Mouse (Mus musculus): ENCODE results near the gene Adgrg6.

The Adgrg6 gene

DNA sequence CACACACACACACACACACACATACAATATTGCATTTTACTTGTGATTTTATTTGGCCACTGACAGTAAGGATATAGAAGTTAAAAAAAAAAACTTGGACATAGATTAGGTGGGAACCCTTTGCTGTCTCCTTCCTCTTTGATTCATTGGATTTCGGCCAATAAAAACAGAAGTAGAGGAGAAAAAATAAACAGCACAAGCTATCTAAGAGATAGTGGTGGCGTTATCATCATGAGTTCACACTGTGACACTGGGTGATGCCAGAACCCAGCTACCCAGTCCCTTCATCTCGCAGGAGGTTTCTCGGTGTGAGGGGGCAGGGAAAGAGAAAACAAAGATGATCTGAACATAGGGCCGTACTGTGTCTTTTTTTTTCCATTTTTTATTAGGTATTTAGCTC, 62.2 kb downstream of the Adgrg6 start:
- DNase-seq, result no peak

DNA sequence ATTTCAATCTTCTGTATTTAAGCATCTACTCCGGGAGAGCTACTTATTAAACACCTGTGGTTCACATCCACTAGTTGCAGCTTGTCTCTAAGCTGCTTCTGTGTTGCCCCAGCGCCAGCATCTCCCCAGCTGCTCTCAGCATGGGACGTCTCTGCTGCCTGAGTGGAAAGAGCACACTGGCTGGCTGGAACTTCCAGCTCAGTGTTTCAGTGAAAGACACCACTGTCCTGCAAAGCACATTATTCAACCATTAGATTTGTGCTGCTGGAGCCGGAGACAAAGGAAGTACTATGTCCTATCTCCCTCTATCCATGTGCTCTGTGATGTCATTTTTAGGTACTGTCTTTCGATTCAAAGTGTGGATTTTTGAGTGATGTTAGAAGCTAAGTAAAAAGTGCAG, 63.0 kb downstream of the Adgrg6 start:
- peak; percentile 12 for DNase-seq

DNA sequence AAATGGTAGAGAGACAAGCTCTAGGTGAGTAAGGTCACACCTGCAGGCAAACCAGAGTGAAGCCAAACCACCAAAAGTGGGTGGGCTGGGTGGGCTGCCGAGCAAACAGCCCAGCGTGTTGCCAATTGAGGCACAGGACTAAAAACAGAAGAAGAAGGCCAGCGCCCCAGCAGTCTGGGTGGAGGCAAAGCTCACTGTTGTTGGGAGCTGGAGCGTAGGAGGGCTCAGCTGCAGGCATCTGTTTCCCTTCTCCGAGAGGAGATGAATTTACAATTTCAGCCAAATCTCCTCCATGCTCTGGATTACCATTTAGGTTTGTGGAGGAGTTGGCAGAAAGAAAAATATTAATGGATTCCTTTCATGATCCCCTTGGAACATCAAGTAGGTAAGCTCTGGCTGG, 64.5 kb downstream of the Adgrg6 start:
- peak; percentile 8 for DNase-seq

DNA sequence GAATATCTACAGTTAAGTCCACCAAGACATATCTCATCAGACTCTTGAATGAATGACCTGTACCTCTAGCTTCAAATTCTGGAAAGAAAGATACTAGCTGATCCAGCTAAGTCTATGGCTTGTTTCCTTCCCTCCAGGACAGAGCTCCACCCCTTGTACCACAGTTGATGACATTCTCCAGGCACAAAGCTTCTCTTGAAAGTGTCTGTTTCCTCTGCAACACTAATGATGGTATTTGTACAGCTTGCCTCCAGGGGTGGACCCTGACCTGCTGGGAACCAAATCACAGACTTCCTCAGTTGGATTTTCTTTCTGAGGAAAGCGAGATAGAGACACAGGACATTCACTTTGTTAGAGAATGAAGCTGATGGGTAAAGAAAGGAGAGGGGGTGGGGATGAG, 69.1 kb downstream of the Adgrg6 start:
- no peak for DNase-seq

DNA sequence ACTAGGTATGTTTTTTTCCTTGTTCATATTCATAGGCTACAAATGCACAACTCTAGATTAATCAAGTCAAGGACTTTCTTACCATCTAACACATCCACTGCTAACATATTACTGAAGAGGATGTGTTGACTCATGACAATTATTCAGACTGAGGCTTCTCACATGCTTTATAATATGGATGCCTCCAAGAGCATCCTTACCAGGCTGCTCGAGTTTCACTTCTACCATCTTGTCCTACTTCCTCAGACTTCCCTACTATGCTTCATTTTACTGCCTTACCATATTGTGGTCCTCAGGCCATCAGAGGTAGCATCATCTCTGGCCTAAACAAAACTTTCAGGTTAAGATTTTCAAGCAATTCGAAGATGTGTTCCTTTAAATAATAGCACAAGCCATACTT, 69.8 kb downstream of the Adgrg6 start:
- no peak for DNase-seq

DNA sequence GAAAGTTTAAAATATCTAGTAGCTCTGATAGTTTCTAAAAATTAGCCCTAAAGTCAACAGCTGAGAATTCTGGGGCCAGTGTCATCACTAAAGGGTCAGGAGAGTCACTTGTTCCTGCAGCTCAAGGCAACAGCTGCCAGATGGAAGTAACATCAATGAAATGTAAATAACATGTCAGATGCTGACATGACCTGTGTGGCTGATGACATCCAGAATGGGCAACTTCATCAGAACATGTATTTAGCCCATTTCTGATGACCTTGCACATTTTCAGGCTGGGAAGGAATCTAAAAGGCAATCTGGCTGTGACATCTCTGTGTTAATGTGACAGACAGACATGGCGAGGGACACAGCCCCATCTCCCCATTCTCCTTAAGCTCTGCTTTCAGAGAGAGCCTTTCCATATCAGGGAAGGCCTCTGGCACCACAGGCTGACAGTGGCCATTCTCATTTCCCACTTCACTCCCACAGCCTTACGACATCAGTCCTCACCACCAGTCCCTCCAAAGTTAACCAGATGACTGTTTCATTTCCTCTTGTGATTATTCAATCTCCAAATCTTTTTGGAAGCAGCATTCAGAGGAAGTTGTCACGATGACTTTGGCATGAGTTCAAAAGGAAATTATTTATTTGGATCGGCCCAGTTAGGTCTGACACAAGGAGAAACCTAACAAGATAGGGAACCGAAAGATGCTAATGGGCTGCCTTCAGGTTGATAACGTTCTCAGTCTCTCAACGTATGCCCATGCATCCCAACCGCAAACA, 70.7 kb downstream of the Adgrg6 start:
- DNase-seq, result no peak

DNA sequence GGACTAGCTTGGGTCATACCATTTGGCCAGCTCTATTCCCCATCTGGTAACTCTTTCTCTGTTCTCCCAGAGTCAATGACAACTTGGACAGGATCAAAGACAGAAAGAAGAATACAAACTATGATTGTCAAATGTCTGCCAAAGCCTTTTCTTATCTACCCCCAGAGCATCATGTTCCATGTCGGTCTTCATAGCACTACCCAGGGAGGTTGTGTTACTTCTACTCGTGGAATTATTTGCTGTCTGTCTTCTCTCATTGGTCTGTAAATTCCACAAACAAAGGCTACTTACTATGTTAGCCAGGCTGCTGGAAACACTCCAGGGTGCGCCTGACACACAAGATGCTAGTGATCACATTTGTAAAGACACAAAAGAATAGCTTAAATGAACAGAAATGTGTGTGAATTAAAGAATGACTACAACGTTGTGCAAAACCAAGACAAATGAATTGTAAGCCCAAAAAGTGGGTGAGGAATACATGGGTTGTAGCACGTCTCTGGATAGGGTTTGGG, 74.4 kb downstream of the Adgrg6 start:
- no peak for DNase-seq

DNA sequence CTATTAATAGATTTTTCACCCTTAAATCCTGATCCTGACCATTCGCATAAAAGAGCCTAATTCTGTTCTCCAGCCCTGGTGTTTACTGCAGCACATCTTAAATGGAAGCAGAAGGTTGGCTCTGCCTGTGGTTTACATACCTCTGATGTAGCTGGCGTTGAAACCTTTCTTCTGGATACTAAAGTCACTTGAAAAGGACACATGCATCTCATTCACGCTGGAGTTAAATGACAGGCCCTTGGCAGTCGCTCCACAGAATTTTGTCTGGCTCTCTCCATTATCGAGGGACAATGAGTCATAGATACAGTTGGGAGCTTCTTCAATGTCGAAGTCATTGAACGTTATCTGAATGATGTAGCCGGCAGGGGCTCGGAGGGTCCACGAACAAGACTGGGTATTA, 76.8 kb downstream of the Adgrg6 start:
- no peak for DNase-seq

DNA sequence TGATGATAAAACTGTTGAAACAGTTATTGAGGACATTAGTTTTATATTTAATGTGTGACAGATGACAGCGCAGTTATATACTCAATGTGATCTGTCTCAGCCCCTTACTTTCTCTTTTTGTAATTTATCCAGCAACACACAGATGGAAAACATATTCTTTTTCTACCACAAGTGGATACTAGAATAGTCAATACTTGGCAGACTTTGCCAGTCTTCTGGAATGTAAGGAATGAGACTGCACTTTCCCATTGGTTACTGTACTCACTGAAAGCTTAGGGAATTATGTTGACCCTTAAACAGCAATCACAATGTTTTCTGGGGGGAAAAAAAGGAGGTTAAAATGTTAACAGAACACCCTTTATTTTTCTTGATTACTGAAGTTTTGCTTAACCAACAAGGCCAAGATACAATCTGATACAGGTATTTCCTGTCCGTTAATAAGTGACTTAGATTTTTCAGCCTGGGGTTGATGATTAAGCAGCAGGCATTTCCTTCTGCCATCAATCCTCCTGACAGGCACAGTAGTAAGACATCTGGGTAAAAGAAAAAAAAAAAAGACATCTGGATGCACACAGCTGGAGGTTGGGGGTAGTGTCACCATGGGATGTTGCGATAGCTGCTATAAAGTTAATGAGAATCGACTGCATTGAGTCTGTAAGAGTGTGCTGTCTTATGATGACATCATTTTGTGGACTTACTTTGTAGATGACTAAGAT, 81.5 kb downstream of the Adgrg6 start:
- DNase-seq, result no peak

DNA sequence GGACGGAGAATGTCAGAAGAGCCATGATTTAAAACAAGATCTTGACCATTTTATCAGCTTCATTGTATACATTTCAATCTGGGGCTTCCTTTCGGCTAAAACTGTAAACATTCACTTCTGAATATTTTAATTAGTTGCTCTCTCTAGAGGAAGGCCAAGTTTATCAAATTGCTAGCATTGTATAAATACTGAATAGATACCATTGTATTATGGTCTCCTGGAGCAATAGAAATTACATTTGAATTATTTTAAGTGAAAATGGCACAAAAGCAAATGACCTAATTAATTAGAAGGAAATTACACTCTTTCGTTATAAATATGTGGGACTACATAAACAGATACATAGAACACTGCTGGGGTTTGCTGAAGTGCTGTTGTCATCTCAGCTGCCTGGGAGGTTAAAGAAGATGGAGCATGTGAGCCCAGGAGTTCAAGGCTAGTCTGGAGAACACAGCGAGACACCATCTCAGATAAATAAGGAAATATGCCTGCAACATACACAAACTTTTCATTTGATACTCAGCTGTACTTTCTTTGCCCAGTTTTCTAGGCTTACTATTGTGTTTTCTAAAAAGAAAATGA, 84.4 kb downstream of the Adgrg6 start:
- DNase-seq, result no peak

DNA sequence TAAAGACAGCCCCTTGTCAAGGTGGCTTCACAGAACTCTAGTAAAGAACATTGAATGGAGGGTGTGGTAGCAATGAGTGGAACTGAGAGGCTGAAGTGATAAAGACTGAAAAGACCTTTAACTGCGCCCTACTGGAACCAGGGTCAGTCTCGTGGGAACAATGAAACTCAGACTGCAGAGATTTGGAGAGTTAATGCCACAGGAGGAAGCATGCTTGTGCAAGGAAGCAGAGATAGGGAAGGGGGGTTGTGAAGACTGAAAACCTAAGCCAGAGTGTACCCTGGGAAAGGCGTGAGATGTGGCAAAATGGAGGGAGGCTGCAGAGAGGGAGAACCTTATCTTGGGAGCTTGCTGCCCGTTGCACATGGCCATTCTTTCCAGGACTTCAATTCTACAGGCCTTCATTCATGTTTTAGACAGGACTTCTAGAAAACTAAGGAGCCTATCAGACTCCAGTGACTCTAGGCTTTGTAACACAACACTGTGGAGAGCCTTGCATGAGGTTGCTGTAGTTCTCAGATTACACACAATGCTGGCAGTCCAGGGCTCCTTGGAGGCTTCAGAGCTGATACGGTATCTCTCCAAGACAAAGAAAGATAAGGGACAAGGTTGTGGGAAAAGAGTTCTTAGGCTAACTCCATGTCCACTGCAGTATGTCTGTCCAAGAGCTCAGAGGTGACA, 85.1 kb downstream of the Adgrg6 start:
- no peak for DNase-seq

DNA sequence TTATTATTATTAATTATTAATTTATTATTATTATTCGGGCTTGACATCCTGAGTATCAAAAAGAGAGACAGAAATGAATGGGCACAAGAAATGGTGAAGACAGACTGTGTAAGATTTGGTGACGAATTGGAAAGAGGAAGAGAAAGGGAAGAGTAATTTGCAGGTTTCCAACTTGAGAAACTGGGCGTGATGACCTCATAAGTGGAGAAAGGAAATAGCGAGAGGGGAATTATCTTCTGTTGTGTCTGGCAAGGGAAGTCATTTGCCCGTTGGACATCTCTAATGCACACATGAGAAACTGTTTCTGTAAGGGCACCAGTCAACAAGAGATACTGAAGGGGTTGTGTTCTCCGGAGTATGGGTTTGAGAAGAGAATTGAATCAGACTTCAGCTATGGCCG, 85.6 kb downstream of the Adgrg6 start:
- DNase-seq, result no peak

DNA sequence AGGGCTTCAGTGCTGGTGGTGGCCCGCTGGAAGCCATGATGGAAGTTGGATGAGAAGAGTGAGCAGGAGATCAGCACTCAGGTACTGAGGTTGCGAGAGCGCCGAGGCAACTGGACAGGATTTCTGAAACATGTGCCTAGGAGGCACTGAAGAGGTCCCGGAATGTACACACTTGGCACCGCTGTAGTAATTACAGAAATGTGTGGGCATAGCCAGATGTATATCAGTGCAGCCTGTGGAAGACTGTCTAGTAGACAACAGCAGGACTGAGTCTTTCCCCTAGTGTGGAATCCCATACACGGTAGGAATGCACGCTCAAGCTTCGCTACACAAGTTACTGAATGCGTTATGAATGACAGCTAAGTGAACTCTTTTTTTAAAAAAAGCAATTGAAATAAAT, 86.1 kb downstream of the Adgrg6 start:
- no peak for DNase-seq

DNA sequence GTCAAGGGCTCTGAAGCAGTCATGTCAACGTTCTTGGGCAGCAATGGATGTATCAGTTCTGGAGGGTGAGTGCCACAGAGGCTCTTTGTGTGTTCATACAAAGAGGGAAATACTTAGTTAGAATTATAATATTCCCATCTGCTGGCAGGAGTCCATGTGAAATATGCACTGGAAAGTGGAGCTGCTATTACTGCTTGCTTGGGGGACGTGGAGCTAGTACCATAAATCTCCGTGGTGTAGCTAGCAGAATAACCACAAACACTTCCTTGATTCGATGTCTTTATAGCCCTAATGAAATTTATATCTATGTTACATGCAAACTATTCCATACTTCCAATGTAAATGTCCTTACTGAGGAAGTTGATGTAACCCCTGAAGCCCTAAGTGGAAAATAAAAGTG, 91.0 kb downstream of the Adgrg6 start:
- no peak for DNase-seq

DNA sequence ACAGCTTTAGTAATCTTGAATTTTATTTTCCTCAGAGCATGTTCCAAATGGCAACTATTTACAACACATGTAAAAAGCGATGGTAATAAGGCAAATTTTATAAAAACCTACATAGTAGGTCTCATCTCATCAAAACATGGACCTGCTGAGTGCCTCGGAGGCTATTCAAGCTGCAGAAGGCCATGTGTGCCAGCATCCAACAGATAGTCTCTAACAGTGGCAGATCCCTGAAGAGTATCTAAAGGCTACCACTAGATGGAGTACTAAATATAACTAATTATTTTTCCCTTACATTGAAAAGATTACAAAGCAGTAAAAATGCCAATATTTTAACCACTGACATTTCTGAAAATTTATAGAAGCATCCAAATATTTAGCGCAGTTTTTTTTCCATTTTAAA, 93.6 kb downstream of the Adgrg6 start:
- DNase-seq, result peak; percentile 5

DNA sequence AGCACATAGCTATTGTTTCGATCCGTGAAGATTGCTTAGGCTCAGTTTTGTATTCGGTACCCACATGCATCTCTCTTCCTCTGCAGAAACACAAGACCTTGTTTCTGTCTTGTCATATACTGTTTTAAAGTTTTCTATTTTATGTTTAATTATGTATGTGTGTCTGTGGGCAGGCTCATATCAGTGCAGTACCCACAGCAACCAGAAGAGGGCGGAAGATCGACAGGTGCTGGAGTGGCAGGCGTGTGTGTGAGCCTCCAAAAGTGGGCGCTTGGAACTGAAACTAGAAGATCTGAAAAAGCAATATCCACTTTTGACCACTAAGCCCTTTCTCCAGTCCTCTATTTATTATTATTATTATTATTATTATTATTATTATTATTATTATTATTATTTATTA, 95.4 kb downstream of the Adgrg6 start:
- DNase-seq, result peak; percentile 7

DNA sequence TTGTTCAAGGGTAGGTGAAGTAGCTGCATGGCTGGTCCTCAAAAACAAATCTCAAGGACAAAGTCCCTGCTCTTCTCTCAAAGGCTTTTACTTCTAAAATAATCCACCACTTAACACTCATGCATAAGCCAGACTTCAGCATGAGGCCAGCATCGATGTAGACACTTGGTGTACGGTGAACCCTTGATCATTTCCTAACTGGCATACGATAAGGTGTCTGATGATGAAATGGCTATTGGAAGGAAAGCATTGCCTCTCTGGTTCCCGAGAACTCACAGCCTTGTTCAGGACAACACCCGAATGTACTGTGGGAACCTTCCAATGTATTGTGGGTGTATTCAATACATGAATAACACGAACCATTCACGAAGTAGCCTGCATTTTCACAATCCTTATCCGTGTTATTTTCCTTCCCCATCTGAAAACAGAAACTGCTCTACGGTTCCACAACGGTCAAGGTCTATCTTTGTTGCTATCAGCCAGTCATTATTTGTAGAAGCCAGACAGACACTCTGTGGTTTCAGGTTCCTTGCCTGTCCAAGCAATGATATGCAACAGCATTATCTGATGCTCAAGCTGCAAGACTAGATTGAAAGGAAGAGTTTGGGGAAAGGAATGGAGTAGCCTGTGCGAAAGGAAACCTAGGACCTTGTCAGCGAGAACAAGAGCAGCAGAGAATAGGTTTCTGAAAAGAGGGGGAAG, 99.7 kb downstream of the Adgrg6 start:
- DNase-seq, result no peak

DNA sequence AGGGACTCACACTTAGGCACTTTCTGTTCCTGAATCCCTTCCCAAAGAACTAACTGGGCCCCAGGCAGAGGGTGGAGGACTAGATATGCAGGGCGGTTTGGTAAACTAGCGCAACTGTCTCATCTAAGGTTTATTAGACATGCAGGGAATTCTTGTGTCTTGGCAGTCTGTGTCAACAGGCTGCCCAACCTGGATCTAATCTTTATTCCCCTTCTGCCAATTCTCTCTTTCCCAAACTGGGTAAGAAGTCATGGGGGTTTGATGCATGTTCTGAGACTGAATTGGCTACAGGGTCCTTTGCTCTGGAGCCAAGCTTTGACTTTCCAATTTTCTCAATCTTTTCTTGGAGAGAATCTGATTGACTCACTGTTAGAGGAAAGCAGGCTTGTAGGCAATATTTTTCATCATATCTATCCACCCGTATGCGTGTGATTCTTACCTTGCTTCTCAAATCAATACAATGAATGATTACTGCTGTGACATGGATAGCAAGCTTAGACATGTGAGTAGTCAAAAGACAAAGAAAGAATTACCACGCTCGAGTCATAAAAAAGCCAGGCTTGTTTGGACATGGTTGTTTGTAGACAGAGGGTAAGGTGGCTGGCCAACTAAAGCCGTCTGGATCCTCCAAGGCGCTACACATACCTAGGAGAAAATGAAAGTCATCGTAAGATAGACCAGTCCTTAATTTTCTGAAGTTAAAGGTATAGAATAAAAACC, 104.4 kb downstream of the Adgrg6 start:
- no peak for DNase-seq

DNA sequence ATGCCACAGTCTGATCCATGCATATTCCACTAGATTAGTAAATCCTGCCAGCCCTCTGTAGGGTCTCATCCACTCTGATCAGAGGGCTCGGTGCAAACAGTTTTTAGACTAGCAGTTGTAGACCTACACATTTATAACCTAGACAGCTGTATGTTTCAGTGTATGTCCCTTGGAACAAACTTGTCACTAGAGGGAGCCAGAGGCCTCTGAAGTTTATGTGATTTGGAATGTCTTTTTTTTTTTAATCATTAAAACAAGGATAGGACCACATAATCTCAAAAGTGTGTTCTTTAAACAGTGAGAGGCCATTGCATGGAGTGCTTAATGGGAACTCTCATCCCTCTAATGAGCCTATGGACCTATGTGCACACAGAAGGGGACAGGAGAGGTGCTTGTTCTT, 141.4 kb downstream of the Adgrg6 start:
- DNase-seq, result peak; percentile 31

DNA sequence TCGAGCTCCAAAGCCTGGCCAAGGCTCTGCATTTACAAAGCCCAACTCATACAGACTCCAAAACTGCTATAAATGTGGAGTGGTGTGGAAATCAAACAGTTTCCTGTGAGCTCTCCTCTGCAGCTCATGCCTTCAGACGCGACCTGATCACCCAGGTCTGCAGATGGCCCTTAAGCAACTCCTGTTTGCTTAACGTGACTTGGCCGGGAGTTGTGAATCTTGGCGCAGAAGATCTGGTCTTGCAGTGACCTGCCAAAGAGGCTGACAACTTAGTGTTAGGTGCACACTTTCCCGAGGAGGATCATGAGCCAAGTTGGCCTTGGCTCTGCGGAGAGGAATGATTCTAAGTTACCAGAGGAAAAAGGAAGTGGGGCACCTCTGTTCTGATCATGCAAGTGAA, 143.7 kb downstream of the Adgrg6 start:
- DNase-seq, result no peak

DNA sequence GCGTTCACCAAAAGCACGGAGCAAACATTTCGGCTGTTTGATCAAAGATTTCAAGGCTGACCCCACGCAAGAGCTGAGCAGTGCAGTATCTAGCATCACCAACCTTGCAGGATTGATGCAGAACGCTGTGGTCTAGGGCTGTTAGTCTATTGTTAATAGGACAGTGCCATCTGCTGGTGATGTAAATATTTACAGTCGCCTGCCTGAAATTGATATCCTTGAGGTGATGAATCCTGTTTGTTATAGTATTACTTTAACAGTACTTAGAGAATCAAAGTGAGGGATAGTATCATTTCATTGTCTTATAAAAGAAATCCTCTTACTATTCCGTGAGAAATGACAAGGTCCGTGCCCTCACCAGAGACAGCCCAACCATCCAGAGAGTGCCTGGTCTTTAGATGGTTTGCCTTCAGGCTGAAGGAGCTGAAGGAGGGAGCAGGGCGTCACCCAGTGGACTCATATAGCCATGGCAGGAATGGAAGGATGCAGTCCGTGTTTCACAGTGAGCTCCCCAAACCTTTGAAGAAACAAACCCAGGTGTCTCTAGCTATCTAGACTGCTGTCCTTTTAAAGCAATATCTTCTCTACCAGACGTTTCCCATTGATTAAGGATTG, 154.3 kb downstream of the Adgrg6 start:
- peak; percentile 74 for DNase-seq

DNA sequence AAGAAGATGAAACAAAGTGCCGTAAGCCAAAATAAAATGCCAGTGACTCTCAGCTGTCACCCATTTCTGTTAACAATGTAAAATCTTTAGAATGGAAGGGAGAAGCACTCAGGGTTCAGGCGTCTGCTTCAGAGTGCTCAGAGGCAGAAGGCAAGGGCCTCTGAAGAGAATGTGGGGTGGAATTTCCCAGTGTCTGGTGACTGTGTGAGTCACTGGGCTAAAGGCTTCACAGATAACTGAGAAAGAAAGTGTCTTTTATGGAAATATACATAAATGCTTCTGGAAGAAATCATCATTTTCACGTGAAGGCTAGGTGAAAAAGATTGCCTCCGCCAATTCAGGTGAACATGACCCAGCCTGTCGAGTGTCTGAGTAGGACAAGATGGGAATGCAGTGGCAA, 159.9 kb downstream of the Adgrg6 start:
- DNase-seq, result no peak
